Mouse (Mus musculus) testis, adult 2 months (tissue): Measurements from ENCODE around the gene Dock1. TPM values are rescaled to one million over a fixed set of nuclear protein-coding genes. Genes with fewer than 3 reads are reported as not detected.

ENCODE experiments used
- H3K27ac ChIP-seq: fragments of 200-500 bp; 2 replicates; pipeline ENCODE4 v1.5.1; 2012; ENCODE audit warnings: low read depth, low read length; ENCODE audit not compliant: control insufficient read depth, insufficient read depth
- H3K27me3 ChIP-seq: fragments of 200-500 bp; 2 replicates; pipeline ENCODE4 v1.6.1; 2012; ENCODE audit warnings: mild to moderate bottlenecking, low read length, moderate library complexity; ENCODE audit not compliant: control insufficient read depth, insufficient read depth
- H3K36me3 ChIP-seq: fragments of 200-500 bp; 2 replicates; pipeline ENCODE4 v1.6.1; 2012; ENCODE audit warnings: mild to moderate bottlenecking, low read length; ENCODE audit not compliant: control insufficient read depth, insufficient read depth
- H3K4me1 ChIP-seq: fragments of 200-500 bp; 2 replicates; pipeline ENCODE4 v1.6.1; 2012; ENCODE audit warnings: low read length; ENCODE audit not compliant: control insufficient read depth, insufficient read depth
- H3K4me3 ChIP-seq: fragments of 200-500 bp; 2 replicates; pipeline ENCODE4 v1.5.1; 2012; ENCODE audit warnings: low read depth, mild to moderate bottlenecking, low read length, moderate library complexity, mixed read lengths; ENCODE audit not compliant: control insufficient read depth
- CTCF ChIP-seq: fragments of 200-500 bp; IDR thresholded peaks from 2 replicates; pipeline ENCODE4 v1.5.1; 2012; ENCODE audit warnings: low read depth, mild to moderate bottlenecking, inconsistent platforms, low read length, moderate library complexity; ENCODE audit not compliant: control insufficient read depth, insufficient read depth, insufficient replicate concordance
- POLR2A ChIP-seq: fragments of 200-500 bp; IDR thresholded peaks from 2 replicates; pipeline ENCODE4 v1.6.1; 2012; ENCODE audit warnings: low read depth, mild to moderate bottlenecking, inconsistent platforms, low read length, moderate library complexity; ENCODE audit not compliant: control insufficient read depth
- polyA plus RNA-seq: library from polyadenylated mRNA; depleted of rRNA; stranded (reverse); fragments of >200 nt; gene quantifications from 2 replicates; pipeline ENCODE4 v1.2.3, GENCODE M21; 2012

Dock1 gene
- polyA plus RNA-seq, 1 experiment: 2.2 TPM

DNA sequence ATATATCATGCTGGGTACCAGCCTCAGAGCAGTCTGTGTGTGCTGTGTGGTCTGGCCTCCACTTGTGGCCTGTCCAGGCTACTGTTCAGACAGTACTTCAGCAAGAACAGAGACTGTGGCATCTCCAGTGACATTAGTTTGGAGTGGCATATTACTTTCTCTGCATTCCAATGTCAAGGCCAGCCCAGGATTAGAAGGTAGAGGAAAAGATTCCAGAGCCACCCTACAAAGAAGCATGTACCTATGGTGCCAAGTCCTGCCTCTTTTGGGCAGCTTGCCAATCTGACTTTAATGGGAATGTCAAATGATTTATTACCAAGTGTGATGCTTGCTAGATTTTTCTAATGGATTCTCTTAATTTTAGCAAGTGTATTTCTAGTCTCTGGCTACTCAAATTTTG, 533.5 kb downstream of the Dock1 start:
- Histone ChIP-seq H3K4me1 (no peaks in the 10 kb centered on the region), H3K4me3 (no peak overlapping the region), H3K27ac (no peak overlapping the region), H3K27me3 (no peaks in the 10 kb centered on the region), H3K36me3 (no peaks in the 10 kb centered on the region)
- TF ChIP-seq CTCF (no peak), POLR2A (no peak)

DNA sequence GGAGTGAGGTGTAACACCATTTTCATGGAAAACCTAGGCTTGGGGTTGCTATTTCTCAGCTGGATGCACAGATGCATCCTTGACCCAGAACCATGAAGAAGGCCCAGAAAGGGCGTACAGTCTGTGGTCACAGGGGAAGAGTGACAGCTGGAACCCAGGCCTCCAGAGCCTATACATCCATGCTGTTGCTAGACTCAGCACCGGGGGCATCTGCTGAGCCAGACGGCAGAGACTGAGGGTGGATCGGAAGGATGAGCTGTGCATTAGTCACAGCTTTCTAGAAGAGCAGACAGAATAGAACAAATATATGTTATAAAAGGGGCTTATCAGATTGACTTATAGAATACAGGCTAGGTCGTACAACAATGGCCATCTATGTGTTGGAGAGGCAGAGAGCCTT, 534.7 kb downstream of the Dock1 start:
- Histone ChIP-seq H3K27ac (no peak overlapping the region), H3K27me3 (no peaks in the 10 kb centered on the region), H3K36me3 (no peaks in the 10 kb centered on the region), H3K4me1 (no peaks in the 10 kb centered on the region), H3K4me3 (no peak overlapping the region)
- TF ChIP-seq CTCF: no peak
- TF ChIP-seq POLR2A: no peak

GRCm38 (mm10) chr7:135208947-135209567, 538.6 kb downstream of the Dock1 start:
- no peak for TF ChIP-seq CTCF
- no peak for TF ChIP-seq POLR2A
- no peaks in the 10 kb centered on the region for H3K4me1 ChIP-seq
- no peaks in the 10 kb centered on the region for H3K27me3 ChIP-seq
- H3K36me3 ChIP-seq: no peaks in the 10 kb centered on the region
- no peak overlapping the region for H3K4me3 ChIP-seq
- H3K27ac ChIP-seq: no peak overlapping the region

GRCm38 (mm10) chr7:135210296-135210695, 539.8 kb downstream of the Dock1 start:
- TF ChIP-seq POLR2A (no peak), CTCF (no peak)
- no peaks in the 10 kb centered on the region for H3K27me3 ChIP-seq
- no peak overlapping the region for H3K27ac ChIP-seq
- no peaks in the 10 kb centered on the region for H3K36me3 ChIP-seq
- H3K4me3 ChIP-seq: no peak overlapping the region
- H3K4me1 ChIP-seq: no peaks in the 10 kb centered on the region

GRCm38 (mm10) chr7:135210831-135211230, 540.4 kb downstream of the Dock1 start:
- Histone ChIP-seq H3K36me3 (no peaks in the 10 kb centered on the region), H3K27ac (no peak overlapping the region), H3K4me3 (no peak overlapping the region), H3K4me1 (no peaks in the 10 kb centered on the region), H3K27me3 (no peaks in the 10 kb centered on the region)
- TF ChIP-seq CTCF (no peak), POLR2A (no peak)

DNA sequence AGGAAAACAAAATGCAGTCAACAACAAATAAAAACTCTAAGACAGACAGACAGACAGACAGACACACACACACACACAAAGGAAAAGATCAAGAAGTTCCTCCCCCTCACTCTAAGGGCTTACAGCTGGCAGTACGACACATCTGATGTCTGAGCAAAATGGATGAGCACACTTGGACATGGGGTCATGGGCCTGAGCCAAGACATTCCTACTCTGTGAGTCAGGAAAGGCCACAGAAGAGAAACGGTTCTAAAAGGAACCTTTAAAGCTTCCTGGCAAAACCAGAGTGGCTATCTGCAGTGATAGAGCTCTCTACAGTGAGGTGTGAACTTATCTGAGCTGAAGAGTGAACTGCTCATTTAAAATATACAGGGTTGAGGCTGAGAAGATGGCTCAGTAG, 542.1 kb downstream of the Dock1 start:
- Histone ChIP-seq H3K4me3 (no peak overlapping the region), H3K27me3 (no peaks in the 10 kb centered on the region), H3K36me3 (no peaks in the 10 kb centered on the region), H3K27ac (no peak overlapping the region), H3K4me1 (no peaks in the 10 kb centered on the region)
- TF ChIP-seq CTCF: no peak
- no peak for TF ChIP-seq POLR2A

DNA sequence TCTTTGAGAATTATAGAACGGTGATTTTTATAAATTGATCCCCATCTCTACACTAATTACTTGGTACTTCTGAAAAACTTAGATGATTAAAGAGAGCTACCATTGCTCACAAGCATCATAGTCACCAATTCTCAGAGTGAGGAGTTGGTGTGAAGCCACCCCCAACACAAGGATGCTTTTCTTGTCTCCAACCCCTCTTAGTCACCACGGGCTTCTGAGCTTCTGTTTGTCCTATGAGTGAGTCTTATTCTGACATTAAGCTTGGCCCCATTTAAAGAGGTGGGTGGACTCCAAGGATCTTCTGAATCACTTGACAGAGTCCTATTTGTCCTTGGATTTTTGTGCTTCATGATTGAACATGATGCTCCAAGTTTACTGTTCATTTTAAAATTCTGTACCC, 551.0 kb downstream of the Dock1 start:
- Histone ChIP-seq H3K4me3 (no peak overlapping the region), H3K4me1 (no peaks in the 10 kb centered on the region), H3K36me3 (no peaks in the 10 kb centered on the region), H3K27ac (no peak overlapping the region), H3K27me3 (no peaks in the 10 kb centered on the region)
- TF ChIP-seq CTCF (no peak), POLR2A (no peak)
